Mouse (Mus musculus): Measurements from ENCODE around the gene Cdk20.

Gene Cdk20

GRCm38 (mm10) chr13:64489886-64490285 lies 57.8 kb downstream of the Cdk20 start:
- ATAC-seq (ENCODE audit: low TSS enrichment): no peak
